Mouse (Mus musculus): ENCODE results near the gene Defb19.

GRCm38 (mm10) chr2:152539944-152540710 is 40.0 kb downstream of the Defb19 start, which contains the start of gene Defb29:
- TF ChIP-seq RCOR1 (IDR thresholded peaks at IDR 0.05; ENCODE audit: low read depth, low read length) (no peak), CHD2 (IDR thresholded peaks at IDR 0.05; ENCODE audit: low read length) (no peak), CTCF (IDR thresholded peaks at IDR 0.05 in 2 of 3, conservative IDR thresholded peaks at IDR 0.05 in 1 of 3; ENCODE audit: control insufficient read depth in 1 of 3, insufficient read depth in 1 of 3, low read depth in 2 of 3, low read length in 3 of 3, poor library complexity in 1 of 3, severe bottlenecking in 1 of 3) (peak; percentile 30 to 42 (median 34); a peak in 5 of 6 replicates), CHD1 (IDR thresholded peaks at IDR 0.05; ENCODE audit: low read depth, low read length) (no peak), ZC3H11A (IDR thresholded peaks at IDR 0.05; ENCODE audit: low read depth, low read length) (no peak), NELFE (IDR thresholded peaks at IDR 0.05; ENCODE audit: low read depth, low read length) (no peak), POLR2A (IDR thresholded peaks at IDR 0.05; ENCODE audit: control insufficient read depth in 1 of 2, insufficient read depth in 1 of 2, low read depth in 1 of 2, low read length in 2 of 2, poor library complexity in 1 of 2) (no peak), TCF12 (IDR thresholded peaks at IDR 0.05; ENCODE audit: low read depth, low read length) (no peak)
